Mouse (Mus musculus) lung, postnatal 0 days (tissue): ENCODE data around the gene Lactbl1. TPM values are rescaled to one million over a fixed set of nuclear protein-coding genes. Genes with fewer than 3 reads are reported as not detected.

Experiments
- ATAC-seq: fragments of 200-750 bp; cut with Nextera tagmentation; 2 replicates; pipeline ENCODE4 v1.8.0; 2017; ENCODE audit warnings: moderate library complexity
- DNase-seq: peaks from one replicate; pipeline ENCODE4 v3.0.0-alpha.2; 2016; ENCODE audit warnings: low spot score
- H3K27ac ChIP-seq: fragments of 300-500 bp; sonication (generic); 2 replicates; pipeline ENCODE4 v1.5.1; 2014; ENCODE audit warnings: antibody characterized with exemption, mild to moderate bottlenecking, low read length, mixed read lengths
- H3K27me3 ChIP-seq: fragments of 300-500 bp; sonication (generic); replicated peaks from 2 replicates; pipeline ENCODE4 v1.6.1; 2014; ENCODE audit warnings: low read length, mixed read lengths; ENCODE audit not compliant: insufficient read depth
- H3K36me3 ChIP-seq: fragments of 300-500 bp; sonication (generic); 2 replicates; pipeline ENCODE4 v1.6.1; 2014; ENCODE audit warnings: low read length, mixed read lengths; ENCODE audit not compliant: insufficient read depth
- H3K4me1 ChIP-seq: fragments of 300-500 bp; sonication (generic); 2 replicates; pipeline ENCODE4 v1.6.1; 2014; ENCODE audit warnings: antibody characterized with exemption, low read depth, low read length, mixed read lengths; ENCODE audit not compliant: insufficient read depth
- H3K4me2 ChIP-seq: fragments of 300-500 bp; sonication (generic); replicated peaks from 2 replicates; pipeline ENCODE4 v1.6.1; 2014; ENCODE audit warnings: low read depth, mild to moderate bottlenecking, low read length, moderate library complexity, mixed read lengths
- H3K4me3 ChIP-seq: fragments of 300-500 bp; sonication (generic); 2 replicates; pipeline ENCODE4 v1.5.1; 2014; ENCODE audit warnings: low read depth, low read length
- H3K9ac ChIP-seq: fragments of 300-500 bp; sonication (generic); replicated peaks from 2 replicates; pipeline ENCODE4 v1.6.1; 2014; ENCODE audit warnings: low read depth, mild to moderate bottlenecking
- H3K9me3 ChIP-seq: fragments of 300-500 bp; sonication (generic); 2 replicates; pipeline ENCODE4 v1.6.1; 2016; ENCODE audit warnings: low read length, mixed read lengths
- CTCF ChIP-seq: IDR thresholded peaks from 2 replicates; pipeline ENCODE4 v1.5.1; 2016; ENCODE audit warnings: antibody characterized with exemption, mild to moderate bottlenecking
- EP300 ChIP-seq: IDR thresholded peaks from 2 replicates; pipeline ENCODE4 v1.6.1; 2016; ENCODE audit warnings: antibody characterized with exemption, mild to moderate bottlenecking, control low read depth
- WGBS: fragments of 180-500 bp; shearing (Covaris S2); extraction: QIAGEN DNeasy Blood & Tissue Kit; methylation state at CpG from one replicate; pipeline ENCODE4 v1.1.7; 2014; 5-methylcytosine and 5-hydroxymethylcytosine counted together
- polyA plus RNA-seq: library from polyadenylated mRNA; unstranded; fragments of >200 nt; fragmentation: Nextera tagmentation; extraction: Ambion mirVana; gene quantifications from 2 replicates; pipeline ENCODE4 v1.2.1, GENCODE M21; 2015

Lactbl1 gene
- polyA plus RNA-seq, 1 experiment from 2014 or later: not detected

GRCm38 (mm10) chr4:136638890-136639289, 16.5 kb downstream of the Lactbl1 start:
- peaks cover 17% of the 10 kb centered on the region for H3K27me3 ChIP-seq
- H3K4me3 ChIP-seq: no peak overlapping the region

GRCm38 (mm10) chr4:136648922-136649479, 26.6 kb downstream of the Lactbl1 start:
- ATAC-seq: no peak
- Histone ChIP-seq H3K27me3 (no peaks in the 10 kb centered on the region), H3K4me3 (no peak overlapping the region), H3K9me3 (no peaks in the 10 kb centered on the region), H3K4me2 (no peak overlapping the region), H3K9ac (no peak overlapping the region), H3K4me1 (no peaks in the 10 kb centered on the region), H3K36me3 (no peaks in the 10 kb centered on the region), H3K27ac (no peak overlapping the region)
- 10% methylated on average over 11 of the region's 11 CpGs for WGBS
- peak; percentile 94 for TF ChIP-seq CTCF
- no peak for TF ChIP-seq EP300
- peak; percentile 67 for DNase-seq

More at GRCm38 (mm10) chr4:136638890-136639289, 16.5 kb downstream of the Lactbl1 start:
- peak overlapping the region; percentile 19; the same call in 1 of the 2 replicates for H3K4me2 ChIP-seq
- no peaks in the 10 kb centered on the region for H3K36me3 ChIP-seq
- WGBS: 11% methylated on average over 10 of the region's 10 CpGs
- H3K27ac ChIP-seq: no peak overlapping the region
- ATAC-seq (no peak), DNase-seq (peak; percentile 27)
- peaks cover 6% of the 10 kb centered on the region; the same call in 1 of the 2 replicates for H3K4me1 ChIP-seq
- no peaks in the 10 kb centered on the region for H3K9me3 ChIP-seq
- no peak overlapping the region for H3K9ac ChIP-seq
- no peak for TF ChIP-seq EP300
- TF ChIP-seq CTCF: no peak

GRCm38 (mm10) chr4:136649480-136650196, 27.2 kb downstream of the Lactbl1 start:
- DNase-seq: no peak
- Histone ChIP-seq H3K36me3 (no peaks in the 10 kb centered on the region), H3K9me3 (no peaks in the 10 kb centered on the region), H3K4me3 (no peak overlapping the region), H3K9ac (no peak overlapping the region), H3K4me2 (no peak overlapping the region), H3K27me3 (no peaks in the 10 kb centered on the region), H3K4me1 (no peaks in the 10 kb centered on the region), H3K27ac (no peak overlapping the region)
- peak; percentile 25; the same call in 1 of the 2 replicates for ATAC-seq
- WGBS: 33% methylated on average over 13 of the region's 13 CpGs
- TF ChIP-seq EP300 (no peak), CTCF (no peak)

GRCm38 (mm10) chr4:136650261-136650660, 27.8 kb downstream of the Lactbl1 start:
- no peak for TF ChIP-seq EP300
- no peak for TF ChIP-seq CTCF
- H3K4me2 ChIP-seq: no peak overlapping the region
- H3K4me3 ChIP-seq: no peak overlapping the region
- no peak overlapping the region for H3K9ac ChIP-seq
- no peak overlapping the region for H3K27ac ChIP-seq
- H3K36me3 ChIP-seq: no peaks in the 10 kb centered on the region
- no peak for DNase-seq
- H3K27me3 ChIP-seq: no peaks in the 10 kb centered on the region
- 82% methylated on average over 8 of the region's 8 CpGs for whole genome bisulfite sequencing
- H3K4me1 ChIP-seq: no peaks in the 10 kb centered on the region
- no peaks in the 10 kb centered on the region for H3K9me3 ChIP-seq
- no peak for ATAC-seq

- Histone ChIP-seq H3K9me3 (no peaks in the 10 kb centered on the region), H3K9ac (no peak overlapping the region), H3K4me3 (no peak overlapping the region), H3K27ac (no peak overlapping the region), H3K27me3 (no peaks in the 10 kb centered on the region), H3K4me2 (no peak overlapping the region), H3K4me1 (no peaks in the 10 kb centered on the region), H3K36me3 (no peaks in the 10 kb centered on the region)
- peak; percentile 54 for DNase-seq
- peak; percentile 83 for TF ChIP-seq CTCF
- no peak for TF ChIP-seq EP300
- 60% methylated on average over 3 of the region's 3 CpGs for WGBS
- 0 out of 2 replicates have a peak, but pooled peaks have one; percentile 16 for ATAC-seq
Measured at GRCm38 (mm10) chr4:136651357-136651811, 29.0 kb downstream of the Lactbl1 start.

GRCm38 (mm10) chr4:136651882-136652527, 29.6 kb downstream of the Lactbl1 start:
- no peak overlapping the region for H3K4me3 ChIP-seq
- no peaks in the 10 kb centered on the region for H3K27me3 ChIP-seq
- no peak overlapping the region for H3K9ac ChIP-seq
- no peaks in the 10 kb centered on the region for H3K4me1 ChIP-seq
- 71% methylated on average over 13 of the region's 13 CpGs for WGBS
- H3K27ac ChIP-seq: no peak overlapping the region
- no peaks in the 10 kb centered on the region for H3K9me3 ChIP-seq
- DNase-seq (no peak), ATAC-seq (peak; percentile 6; the same call in 1 of the 2 replicates)
- no peak overlapping the region for H3K4me2 ChIP-seq
- no peak for TF ChIP-seq EP300
- TF ChIP-seq CTCF: no peak
- no peaks in the 10 kb centered on the region for H3K36me3 ChIP-seq
